Mouse (Mus musculus): ENCODE data around the gene Atp5e.

GRCm38 (mm10) chr2:174509825-174510224, 45.9 kb upstream of the Atp5e start:
- TF ChIP-seq POLR2A (IDR thresholded peaks at IDR 0.05; ENCODE audit: low read depth, low read length), result no peak
- no peak for TF ChIP-seq CTCF (conservative IDR thresholded peaks at IDR 0.05; ENCODE audit: insufficient read depth, insufficient read length, low read depth, low read length)

All from kidney, adult 2 months (tissue).